Mouse (Mus musculus): ENCODE results near the gene Smad5. TPM values are rescaled to one million over a fixed set of nuclear protein-coding genes. Genes with fewer than 3 reads are reported as not detected.

Gene Smad5
- polyA plus RNA-seq, 1 experiment from 2014 or later, result 32.0 TPM

- ATAC-seq, result peak; percentile 71; the same call in 1 of the 2 replicates
- no peak overlapping the region for H3K27ac ChIP-seq
- peaks cover 9% of the 10 kb centered on the region; the same call in 1 of the 2 replicates for H3K4me1 ChIP-seq
Measured at GRCm38 (mm10) chr13:56742325-56742901, 39.6 kb downstream of the Smad5 start.

GRCm38 (mm10) chr13:56746739-56747532, 44.1 kb downstream of the Smad5 start:
- no peak overlapping the region for H3K4me3 ChIP-seq
- peaks cover 23% of the 10 kb centered on the region for H3K27me3 ChIP-seq
- no peak overlapping the region for H3K9ac ChIP-seq
- peaks cover 7% of the 10 kb centered on the region; the same call in 1 of the 2 replicates for H3K4me1 ChIP-seq
- no peaks in the 10 kb centered on the region for H3K9me3 ChIP-seq (replicated peaks)
- ATAC-seq, result no peak
- H3K27ac ChIP-seq, result no peak overlapping the region
- H3K36me3 ChIP-seq (ENCODE audit: poor library complexity, severe bottlenecking), result peaks cover 4% of the 10 kb centered on the region; the same call in 1 of the 2 replicates
- no peak overlapping the region for H3K4me2 ChIP-seq
- WGBS, result 86% methylated on average over 10 of the region's 10 CpGs

More at GRCm38 (mm10) chr13:56742325-56742901, 39.6 kb downstream of the Smad5 start:
- Histone ChIP-seq H3K4me2 (no peak overlapping the region), H3K9ac (no peak overlapping the region), H3K4me3 (no peak overlapping the region), H3K36me3 (ENCODE audit: poor library complexity, severe bottlenecking) (peaks cover 33% of the 10 kb centered on the region), H3K9me3 (replicated peaks) (no peaks in the 10 kb centered on the region), H3K27me3 (no peaks in the 10 kb centered on the region)
- 30% methylated on average over 6 of the region's 6 CpGs for WGBS

GRCm38 (mm10) chr13:56747554-56747953, 44.7 kb downstream of the Smad5 start:
- H3K27ac ChIP-seq, result no peak overlapping the region
- no peak overlapping the region for H3K4me3 ChIP-seq
- peaks cover 29% of the 10 kb centered on the region for H3K27me3 ChIP-seq
- peaks cover 4% of the 10 kb centered on the region; the same call in 1 of the 2 replicates for H3K36me3 ChIP-seq (ENCODE audit: poor library complexity, severe bottlenecking)
- ATAC-seq, result no peak
- no peak overlapping the region for H3K4me2 ChIP-seq
- no peak overlapping the region for H3K9ac ChIP-seq
- H3K4me1 ChIP-seq, result peaks cover 5% of the 10 kb centered on the region
- H3K9me3 ChIP-seq (replicated peaks), result no peaks in the 10 kb centered on the region
- WGBS, result 84% methylated on average over 8 of the region's 8 CpGs

- Histone ChIP-seq H3K27ac (no peak overlapping the region), H3K9ac (no peak overlapping the region), H3K27me3 (peaks cover 47% of the 10 kb centered on the region), H3K4me1 (peaks cover 19% of the 10 kb centered on the region), H3K9me3 (replicated peaks) (no peaks in the 10 kb centered on the region), H3K4me3 (no peak overlapping the region), H3K36me3 (ENCODE audit: poor library complexity, severe bottlenecking) (no peaks in the 10 kb centered on the region; the same call in 1 of the 2 replicates), H3K4me2 (no peak overlapping the region)
- 88% methylated on average over 7 of the region's 7 CpGs for WGBS
- no peak for ATAC-seq
Measured at GRCm38 (mm10) chr13:56749377-56749776, 46.6 kb downstream of the Smad5 start.

- no peaks in the 10 kb centered on the region for H3K36me3 ChIP-seq (ENCODE audit: poor library complexity, severe bottlenecking)
- H3K4me1 ChIP-seq, result peaks cover 21% of the 10 kb centered on the region
- peaks cover 71% of the 10 kb centered on the region for H3K27me3 ChIP-seq
- no peaks in the 10 kb centered on the region for H3K9me3 ChIP-seq (replicated peaks)
- no peak for ATAC-seq
- 11% methylated on average over 5 of the region's 5 CpGs for WGBS
- no peak overlapping the region for H3K4me2 ChIP-seq
- no peak overlapping the region for H3K27ac ChIP-seq
- no peak overlapping the region for H3K4me3 ChIP-seq
- no peak overlapping the region for H3K9ac ChIP-seq
Measured at GRCm38 (mm10) chr13:56751774-56752173, 49.0 kb downstream of the Smad5 start.

GRCm38 (mm10) chr13:56752474-56753191, 49.8 kb downstream of the Smad5 start:
- Histone ChIP-seq H3K9ac (peak overlapping the region; percentile 61), H3K36me3 (ENCODE audit: poor library complexity, severe bottlenecking) (no peaks in the 10 kb centered on the region), H3K9me3 (replicated peaks) (no peaks in the 10 kb centered on the region), H3K4me1 (peaks cover 30% of the 10 kb centered on the region), H3K27me3 (peaks cover 71% of the 10 kb centered on the region), H3K4me3 (peak overlapping the region; percentile 48), H3K27ac (no peak overlapping the region), H3K4me2 (peak overlapping the region; percentile 94)
- WGBS, result 2% methylated on average over 41 of the region's 41 CpGs
- ATAC-seq, result peak; percentile 20; the same call in 1 of the 2 replicates

GRCm38 (mm10) chr13:56753192-56753951, 50.6 kb downstream of the Smad5 start, which contains the start of gene Gm45623:
Gm45623 (minus strand) TSS chr13:56753827.
- Histone ChIP-seq H3K9me3 (replicated peaks) (no peaks in the 10 kb centered on the region), H3K4me1 (peaks cover 30% of the 10 kb centered on the region), H3K27ac (no peak within 1 kb of the TSS), H3K4me3 (peak within 1 kb of the TSS; percentile 48), H3K9ac (peak within 1 kb of the TSS; percentile 61), H3K36me3 (ENCODE audit: poor library complexity, severe bottlenecking) (no peaks in the 10 kb centered on the region), H3K4me2 (peak within 1 kb of the TSS; percentile 94), H3K27me3 (peaks cover 71% of the 10 kb centered on the region)
- under 1% methylated on average over 71 of the region's 71 CpGs for WGBS
- ATAC-seq, result no peak

GRCm38 (mm10) chr13:56755871-56756270, 53.1 kb downstream of the Smad5 start:
- Histone ChIP-seq H3K9me3 (replicated peaks) (no peaks in the 10 kb centered on the region), H3K27ac (no peak overlapping the region), H3K4me2 (no peak overlapping the region), H3K4me3 (no peak overlapping the region), H3K36me3 (ENCODE audit: poor library complexity, severe bottlenecking) (no peaks in the 10 kb centered on the region), H3K27me3 (peaks cover 59% of the 10 kb centered on the region), H3K9ac (no peak overlapping the region), H3K4me1 (peaks cover 30% of the 10 kb centered on the region)
- 61% methylated on average over 6 of the region's 6 CpGs for WGBS
- ATAC-seq, result no peak

GRCm38 (mm10) chr13:56757201-56757600, 54.4 kb downstream of the Smad5 start:
- peaks cover 30% of the 10 kb centered on the region for H3K4me1 ChIP-seq
- H3K36me3 ChIP-seq (ENCODE audit: poor library complexity, severe bottlenecking), result no peaks in the 10 kb centered on the region
- no peaks in the 10 kb centered on the region for H3K9me3 ChIP-seq (replicated peaks)
- no peak for ATAC-seq
- H3K4me3 ChIP-seq, result no peak overlapping the region
- no peak overlapping the region for H3K27ac ChIP-seq
- H3K4me2 ChIP-seq, result no peak overlapping the region
- WGBS, result 47% methylated on average over 12 of the region's 12 CpGs
- H3K27me3 ChIP-seq, result peaks cover 46% of the 10 kb centered on the region
- H3K9ac ChIP-seq, result no peak overlapping the region

- Histone ChIP-seq H3K27ac (no peak overlapping the region), H3K4me3 (no peak overlapping the region), H3K27me3 (peaks cover 33% of the 10 kb centered on the region), H3K4me1 (peaks cover 30% of the 10 kb centered on the region), H3K9ac (no peak overlapping the region), H3K36me3 (ENCODE audit: poor library complexity, severe bottlenecking) (no peaks in the 10 kb centered on the region), H3K9me3 (replicated peaks) (no peaks in the 10 kb centered on the region), H3K4me2 (no peak overlapping the region)
- 23% methylated on average over 6 of the region's 6 CpGs for WGBS
- ATAC-seq, result peak; percentile 16; the same call in 1 of the 2 replicates
Measured at GRCm38 (mm10) chr13:56758492-56758891, 55.7 kb downstream of the Smad5 start.

- H3K27ac ChIP-seq, result peak overlapping the region; percentile 57
- WGBS, result 42% methylated on average over 13 of the region's 13 CpGs
- H3K4me1 ChIP-seq, result peaks cover 29% of the 10 kb centered on the region
- H3K9me3 ChIP-seq (replicated peaks), result no peaks in the 10 kb centered on the region
- H3K4me2 ChIP-seq, result no peak overlapping the region; the same call in 1 of the 2 replicates
- H3K27me3 ChIP-seq, result no peaks in the 10 kb centered on the region
- no peak overlapping the region for H3K4me3 ChIP-seq
- H3K36me3 ChIP-seq (ENCODE audit: poor library complexity, severe bottlenecking), result no peaks in the 10 kb centered on the region
- 0 out of 2 replicates have a peak, but pooled peaks have one; percentile 39 for ATAC-seq
- H3K9ac ChIP-seq, result no peak overlapping the region
Measured at GRCm38 (mm10) chr13:56762446-56763229, 59.8 kb downstream of the Smad5 start.
